In the genomic region with DNA sequence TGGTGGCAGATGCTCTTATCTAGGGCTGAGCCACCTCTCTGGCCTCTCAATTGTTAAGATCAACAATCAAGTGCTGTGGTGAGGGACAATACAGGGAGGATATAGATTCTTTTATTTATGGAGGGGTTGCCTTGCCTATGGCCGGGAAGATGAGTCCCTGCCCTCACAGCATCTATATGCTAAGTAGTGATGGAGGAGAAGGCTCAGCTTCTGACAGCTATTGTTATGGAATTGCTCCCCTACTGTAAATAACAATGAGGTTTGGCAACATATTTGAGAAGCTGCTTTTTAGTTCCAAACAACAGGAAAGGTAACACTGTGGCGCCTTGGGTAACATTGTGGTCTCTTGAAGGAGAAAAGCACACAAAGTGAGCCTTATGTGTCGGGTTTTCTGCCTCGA, we compare ENCODE assay signal across 24 mouse cellular contexts.
"Had no signal": no experiment of that assay in that cellular context is flagged by ENCODE, and none has a peak within 500 bp of the region (broad histone marks: within the 10 kb centered on the region; RNA-seq: fewer than 3 reads in every experiment).

No protein-coding gene starts in this region.

- H3K4me1 ChIP-seq: hindbrain, embryonic 13.5 days; hindbrain, embryonic 15.5 days; limb, embryonic 13.5 days; limb, embryonic 15.5 days had no signal

- H3K4me3 ChIP-seq: heart, embryonic 13.5 days; heart, embryonic 15.5 days; hindbrain, embryonic 13.5 days; hindbrain, embryonic 15.5 days; kidney, embryonic 15.5 days; limb, embryonic 13.5 days; limb, embryonic 15.5 days had no signal

- H3K9me3 ChIP-seq: heart, embryonic 13.5 days; heart, embryonic 15.5 days; hindbrain, embryonic 13.5 days; hindbrain, embryonic 15.5 days; kidney, embryonic 15.5 days; limb, embryonic 13.5 days; limb, embryonic 15.5 days had no signal

- H3K27me3 ChIP-seq: heart, embryonic 15.5 days; hindbrain, embryonic 13.5 days; hindbrain, embryonic 15.5 days; limb, embryonic 15.5 days had no signal

- H3K36me3 ChIP-seq: heart, embryonic 13.5 days; heart, embryonic 15.5 days; hindbrain, embryonic 13.5 days; hindbrain, embryonic 15.5 days; kidney, embryonic 15.5 days; limb, embryonic 13.5 days; limb, embryonic 15.5 days had no signal

- H3K9ac ChIP-seq: heart, embryonic 13.5 days; heart, embryonic 15.5 days; hindbrain, embryonic 13.5 days; hindbrain, embryonic 15.5 days; kidney, embryonic 15.5 days; limb, embryonic 13.5 days; limb, embryonic 15.5 days had no signal

- ATAC-seq: hindbrain, postnatal 0 days; intestine, embryonic 16.5 days had no signal

- H3K27ac ChIP-seq: heart, embryonic 13.5 days; heart, embryonic 15.5 days; hindbrain, embryonic 13.5 days; hindbrain, embryonic 15.5 days; hindbrain, postnatal 0 days; kidney, embryonic 15.5 days; kidney, postnatal 0 days; limb, embryonic 13.5 days; limb, embryonic 15.5 days had no signal

- H3K4me2 ChIP-seq: heart, embryonic 11.5 days; heart, embryonic 13.5 days; heart, embryonic 15.5 days; hindbrain, embryonic 13.5 days; hindbrain, embryonic 15.5 days; kidney, embryonic 15.5 days; limb, embryonic 13.5 days; limb, embryonic 15.5 days had no signal

- DNase-seq: gastrocnemius, postnatal 14 days; gastrocnemius, postnatal 36 days; heart, adult 18-20 months; heart, postnatal 14 days; heart, postnatal 36 days; kidney, adult 11 months; kidney, adult 2 months; kidney, adult 9 months; kidney, postnatal 14 days; kidney, postnatal 36 days; layer of hippocampus, adult 9-11 months; layer of hippocampus, postnatal 36 days; left cerebral cortex, postnatal 4 days had no signal
